Mouse (Mus musculus) brown adipose tissue, adult 24 weeks (tissue): ENCODE results near the gene Prkn. TPM values are rescaled to one million over a fixed set of nuclear protein-coding genes. Genes with fewer than 3 reads are reported as not detected.

Source experiments
- H3K27ac ChIP-seq: fragments of 200-500 bp; replicated peaks from 2 replicates; pipeline ENCODE4 v1.5.1; 2012; ENCODE audit warnings: low read depth, mild to moderate bottlenecking, low read length
- H3K4me1 ChIP-seq: fragments of 200-500 bp; 2 replicates; pipeline ENCODE4 v1.6.1; 2012; ENCODE audit warnings: low read length, mixed read lengths; ENCODE audit not compliant: control insufficient read depth, insufficient read depth, insufficient read length
- H3K4me3 ChIP-seq: fragments of 200-500 bp; 2 replicates; pipeline ENCODE4 v1.5.1; 2012; ENCODE audit warnings: low read depth, mild to moderate bottlenecking, low read length, moderate library complexity; ENCODE audit not compliant: insufficient read depth
- polyA plus RNA-seq: library from polyadenylated mRNA; stranded (reverse); fragments of >200 nt; gene quantifications from 2 replicates; pipeline ENCODE4 v1.2.4, GENCODE M21; 2012; ENCODE audit not compliant: missing spikeins, insufficient read depth, insufficient read length

Prkn gene
- polyA plus RNA-seq, 1 experiment: 7.2 TPM

- H3K4me3 ChIP-seq: no peak overlapping the region
- no peaks in the 10 kb centered on the region for H3K4me1 ChIP-seq
- no peak overlapping the region for H3K27ac ChIP-seq
Observed at GRCm38 (mm10) chr17:10938755-10939154, 98.6 kb downstream of the Prkn start.

- Histone ChIP-seq H3K4me1 (no peaks in the 10 kb centered on the region), H3K4me3 (no peak overlapping the region), H3K27ac (no peak overlapping the region)
Observed at GRCm38 (mm10) chr17:10946552-10946951, 106.4 kb downstream of the Prkn start.

- H3K4me3 ChIP-seq: no peak overlapping the region
- H3K4me1 ChIP-seq: no peaks in the 10 kb centered on the region
- H3K27ac ChIP-seq: no peak overlapping the region
Observed at GRCm38 (mm10) chr17:10947614-10948013, 107.4 kb downstream of the Prkn start.

GRCm38 (mm10) chr17:10959066-10959864 is 119.1 kb downstream of the Prkn start:
- Histone ChIP-seq H3K27ac (no peak overlapping the region), H3K4me3 (no peak overlapping the region), H3K4me1 (no peaks in the 10 kb centered on the region)

- Histone ChIP-seq H3K27ac (no peak overlapping the region), H3K4me1 (no peaks in the 10 kb centered on the region), H3K4me3 (no peak overlapping the region)
Observed at GRCm38 (mm10) chr17:10962151-10962550, 122.0 kb downstream of the Prkn start.

GRCm38 (mm10) chr17:10982136-10982535 is 142.0 kb downstream of the Prkn start:
- Histone ChIP-seq H3K27ac (no peak overlapping the region), H3K4me1 (no peaks in the 10 kb centered on the region), H3K4me3 (no peak overlapping the region)

- Histone ChIP-seq H3K4me1 (no peaks in the 10 kb centered on the region), H3K4me3 (no peak overlapping the region), H3K27ac (no peak overlapping the region)
Observed at GRCm38 (mm10) chr17:10987040-10987439, 146.9 kb downstream of the Prkn start.

GRCm38 (mm10) chr17:10997291-10997690 is 157.1 kb downstream of the Prkn start:
- no peaks in the 10 kb centered on the region for H3K4me1 ChIP-seq
- no peak overlapping the region for H3K27ac ChIP-seq
- no peak overlapping the region for H3K4me3 ChIP-seq

GRCm38 (mm10) chr17:11023371-11023770 is 183.2 kb downstream of the Prkn start:
- H3K4me1 ChIP-seq: no peaks in the 10 kb centered on the region
- no peak overlapping the region for H3K27ac ChIP-seq
- H3K4me3 ChIP-seq: no peak overlapping the region

- Histone ChIP-seq H3K27ac (no peak overlapping the region), H3K4me1 (no peaks in the 10 kb centered on the region), H3K4me3 (no peak overlapping the region)
Observed at GRCm38 (mm10) chr17:11029348-11029747, 189.2 kb downstream of the Prkn start.

- H3K4me1 ChIP-seq: no peaks in the 10 kb centered on the region
- no peak overlapping the region for H3K4me3 ChIP-seq
- H3K27ac ChIP-seq: no peak overlapping the region
Observed at GRCm38 (mm10) chr17:11030936-11031335, 190.8 kb downstream of the Prkn start.

GRCm38 (mm10) chr17:11032366-11032765 is 192.2 kb downstream of the Prkn start:
- H3K27ac ChIP-seq: no peak overlapping the region
- no peak overlapping the region for H3K4me3 ChIP-seq
- H3K4me1 ChIP-seq: no peaks in the 10 kb centered on the region

- Histone ChIP-seq H3K4me3 (no peak overlapping the region), H3K27ac (no peak overlapping the region), H3K4me1 (no peaks in the 10 kb centered on the region)
Observed at GRCm38 (mm10) chr17:11033594-11033993, 193.4 kb downstream of the Prkn start.

- H3K4me1 ChIP-seq: no peaks in the 10 kb centered on the region
- no peak overlapping the region for H3K27ac ChIP-seq
- H3K4me3 ChIP-seq: no peak overlapping the region
Observed at GRCm38 (mm10) chr17:11038272-11038671, 198.1 kb downstream of the Prkn start.

- Histone ChIP-seq H3K4me3 (no peak overlapping the region), H3K4me1 (no peaks in the 10 kb centered on the region), H3K27ac (no peak overlapping the region)
Observed at GRCm38 (mm10) chr17:11058986-11059385, 218.8 kb downstream of the Prkn start.

GRCm38 (mm10) chr17:11067076-11067703 is 227.0 kb downstream of the Prkn start:
- no peak overlapping the region for H3K27ac ChIP-seq
- no peak overlapping the region for H3K4me3 ChIP-seq
- no peaks in the 10 kb centered on the region for H3K4me1 ChIP-seq
